Mouse (Mus musculus): ENCODE measurements at regions not wholly inside any gene's neighbourhood (a gene's known extent, or its start where the extent isn't known, plus 50 kb on each side); places are given as distances from the start of the nearest gene placed in this dataset.
A peak's percentile ranks its signal among the peaks of the same experiment; 100 is the strongest.

DNA sequence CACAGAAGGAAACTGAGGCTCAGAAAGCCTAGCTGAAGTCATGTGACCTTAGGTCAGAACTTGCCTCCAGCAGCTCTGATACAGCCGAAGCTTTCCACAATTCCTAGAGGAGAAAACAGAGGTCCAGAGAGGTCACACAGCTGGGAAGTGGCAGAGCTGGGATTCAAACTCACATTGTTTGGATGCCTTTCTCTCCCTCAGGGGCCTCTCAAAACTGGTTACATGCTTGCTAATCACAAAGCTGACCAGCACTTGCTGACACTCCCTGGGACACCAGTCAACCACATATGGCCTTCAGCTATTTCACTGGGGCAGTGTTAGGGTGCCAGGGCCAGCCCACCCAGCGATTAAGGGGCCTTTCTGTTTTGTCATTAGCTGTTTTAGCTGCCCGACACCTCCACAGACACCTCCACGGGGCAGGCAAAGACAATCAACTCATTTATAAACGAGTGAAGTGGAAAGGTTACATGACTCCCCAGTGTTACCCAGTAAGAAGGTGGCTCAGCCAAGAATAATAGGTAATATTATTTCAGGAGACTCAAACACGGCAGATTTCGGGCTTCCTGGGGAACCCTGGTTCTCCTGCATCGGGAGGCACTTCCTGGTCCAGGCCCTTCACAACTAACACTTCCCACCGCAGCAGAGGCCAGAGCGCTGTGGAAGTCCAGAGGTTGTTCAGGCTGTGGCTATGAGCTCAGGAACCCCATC, 71.4 kb downstream of the 2410131K14Rik start:
- no peak for ATAC-seq (ENCODE audit: extremely low read depth, insufficient number of reproducible peaks, low FRiP score, low TSS enrichment)
- Histone ChIP-seq H3K27ac (replicated peaks) (peak overlapping the region; percentile 48), H3K4me3 (no peak overlapping the region), H3K4me2 (no peak overlapping the region), H3K4me1 (peaks cover 20% of the 10 kb centered on the region), H3K27me3 (replicated peaks) (peaks cover 16% of the 10 kb centered on the region), H3K9ac (peak overlapping the region; percentile 28; the same call in 1 of the 2 replicates), H3K36me3 (no peaks in the 10 kb centered on the region), H3K9me3 (no peaks in the 10 kb centered on the region)
- 31% methylated on average over 10 of the region's 10 CpGs for WGBS

DNA sequence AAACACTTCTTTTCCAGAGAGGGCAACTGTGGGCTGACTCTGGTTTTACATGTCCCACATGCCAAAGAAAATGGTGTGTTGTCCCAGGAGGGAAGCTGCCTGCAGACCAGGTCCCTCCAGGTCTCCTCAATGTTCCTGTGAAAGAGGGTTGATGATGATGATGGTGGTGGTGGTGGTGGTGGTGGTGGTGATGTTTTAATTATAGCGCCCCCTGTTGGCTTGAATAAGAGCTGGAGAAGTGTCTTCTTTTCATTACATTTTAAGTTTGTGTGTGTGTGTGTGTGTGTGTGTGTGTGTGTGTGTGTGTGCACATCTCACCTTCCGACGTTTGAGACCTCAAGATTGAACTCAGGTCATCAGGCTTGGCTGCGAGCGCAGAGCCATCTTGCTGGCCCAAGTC, 73.0 kb downstream of the 2410131K14Rik start:
- no peaks in the 10 kb centered on the region for H3K36me3 ChIP-seq
- 0 out of 2 replicates have a peak overlapping the region, but pooled peaks have one; percentile 45 for H3K4me2 ChIP-seq
- no peaks in the 10 kb centered on the region for H3K9me3 ChIP-seq
- no peak overlapping the region for H3K4me3 ChIP-seq
- no peak for ATAC-seq (ENCODE audit: extremely low read depth, insufficient number of reproducible peaks, low FRiP score, low TSS enrichment)
- H3K9ac ChIP-seq, result no peak overlapping the region
- H3K27me3 ChIP-seq (replicated peaks), result peaks cover 16% of the 10 kb centered on the region
- H3K4me1 ChIP-seq, result peaks cover 30% of the 10 kb centered on the region
- 73% methylated on average over 5 of the region's 5 CpGs for WGBS
- no peak overlapping the region for H3K27ac ChIP-seq (replicated peaks)

DNA sequence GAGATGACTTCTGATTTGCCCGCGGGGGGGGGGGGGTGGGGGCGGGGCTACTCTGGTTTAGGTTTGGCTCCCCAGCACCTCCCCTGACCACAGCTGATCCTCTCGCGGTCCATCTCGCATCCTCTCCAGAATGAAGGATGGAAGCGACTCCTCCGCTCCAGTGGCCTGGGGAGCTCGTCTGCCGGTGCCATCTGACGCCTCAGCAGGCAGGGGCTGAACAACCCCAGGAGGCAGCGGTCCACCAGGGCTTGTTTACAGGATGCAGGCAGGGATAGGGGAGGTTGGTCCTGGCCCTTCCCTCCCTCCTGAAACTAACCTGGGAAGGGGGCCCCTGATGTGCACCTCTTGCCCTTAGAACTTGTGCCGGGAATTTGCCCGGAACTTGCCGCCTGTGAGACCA, 73.9 kb downstream of the 2410131K14Rik start:
- Histone ChIP-seq H3K27ac (replicated peaks) (no peak overlapping the region), H3K9me3 (no peaks in the 10 kb centered on the region), H3K4me1 (peaks cover 30% of the 10 kb centered on the region), H3K9ac (peak overlapping the region; percentile 48; the same call in 1 of the 2 replicates), H3K36me3 (no peaks in the 10 kb centered on the region), H3K4me2 (peak overlapping the region; percentile 45), H3K27me3 (replicated peaks) (peaks cover 16% of the 10 kb centered on the region), H3K4me3 (no peak overlapping the region)
- no peak for ATAC-seq (ENCODE audit: extremely low read depth, insufficient number of reproducible peaks, low FRiP score, low TSS enrichment)
- 12% methylated on average over 14 of the region's 15 CpGs for WGBS

DNA sequence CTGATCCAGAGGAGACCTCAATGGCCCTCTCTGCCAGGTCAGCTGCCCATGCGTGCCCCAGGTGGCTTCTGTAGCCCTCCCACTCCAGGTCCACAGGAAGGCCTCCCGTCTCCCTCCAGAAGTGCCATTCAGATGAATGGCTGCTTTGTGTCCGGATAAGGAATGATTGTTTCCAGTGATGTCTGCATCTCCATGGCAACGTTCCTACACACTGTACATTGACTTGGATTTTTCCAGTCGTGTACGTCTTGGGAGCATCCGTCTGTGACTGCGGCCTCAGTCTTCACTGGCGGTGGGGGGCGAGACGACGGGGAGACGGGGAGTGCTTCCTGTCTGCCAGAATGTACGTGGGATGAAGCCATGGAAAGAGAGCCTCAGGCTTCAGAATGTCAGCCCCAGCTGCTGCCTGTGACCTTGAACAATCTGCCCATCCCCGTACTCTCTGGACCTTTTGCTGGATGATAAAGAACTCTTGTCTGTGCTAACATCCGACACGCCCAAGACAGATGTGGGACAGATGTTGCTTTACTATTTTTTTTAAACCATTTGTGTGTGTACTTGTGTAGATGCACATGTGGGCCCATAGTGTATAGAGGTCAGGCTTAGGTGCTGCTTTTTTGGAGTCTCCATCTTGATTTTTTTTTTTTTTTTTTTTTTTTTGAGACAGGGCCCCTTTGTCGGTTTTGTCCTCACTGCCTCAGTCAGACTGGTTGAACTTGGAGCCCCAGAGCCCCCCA, 76.9 kb downstream of the 2410131K14Rik start:
- peak overlapping the region; percentile 61 for H3K27ac ChIP-seq (replicated peaks)
- 25% methylated on average over 18 of the region's 18 CpGs for WGBS

DNA sequence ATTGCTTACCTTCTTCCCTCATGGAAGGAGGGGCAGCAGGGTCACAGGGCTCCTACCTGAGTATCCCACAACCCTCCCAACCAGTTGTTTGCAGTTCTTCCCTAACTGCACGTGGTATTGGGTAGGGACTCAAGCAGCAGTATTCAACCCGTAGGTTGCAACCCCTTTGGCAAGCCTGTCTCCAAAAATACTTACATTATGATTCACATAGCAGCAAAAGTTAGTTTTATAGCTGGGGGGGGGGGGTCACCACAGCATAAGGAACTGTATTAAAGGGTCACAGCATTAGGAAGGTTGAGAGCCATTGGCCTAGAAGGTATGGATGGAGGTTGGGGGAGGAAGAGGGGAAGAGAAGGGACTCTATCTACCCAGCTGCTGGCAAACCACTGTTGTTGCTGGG, 78.1 kb downstream of the 2410131K14Rik start:
- Histone ChIP-seq H3K4me1 (peaks cover 28% of the 10 kb centered on the region), H3K9me3 (no peaks in the 10 kb centered on the region), H3K36me3 (no peaks in the 10 kb centered on the region), H3K27ac (replicated peaks) (no peak overlapping the region), H3K9ac (no peak overlapping the region), H3K27me3 (replicated peaks) (peaks cover 24% of the 10 kb centered on the region), H3K4me3 (no peak overlapping the region), H3K4me2 (no peak overlapping the region)
- no peak for ATAC-seq (ENCODE audit: extremely low read depth, insufficient number of reproducible peaks, low FRiP score, low TSS enrichment)
- WGBS, result 78% methylated on average over 2 of the region's 2 CpGs

More for the DNA sequence above, 76.9 kb downstream of the 2410131K14Rik start:
- Histone ChIP-seq H3K36me3 (no peaks in the 10 kb centered on the region), H3K4me2 (no peak overlapping the region), H3K4me1 (peaks cover 24% of the 10 kb centered on the region), H3K9me3 (no peaks in the 10 kb centered on the region), H3K9ac (no peak overlapping the region), H3K27me3 (replicated peaks) (peaks cover 24% of the 10 kb centered on the region), H3K4me3 (no peak overlapping the region)
- ATAC-seq (ENCODE audit: extremely low read depth, insufficient number of reproducible peaks, low FRiP score, low TSS enrichment), result no peak

DNA sequence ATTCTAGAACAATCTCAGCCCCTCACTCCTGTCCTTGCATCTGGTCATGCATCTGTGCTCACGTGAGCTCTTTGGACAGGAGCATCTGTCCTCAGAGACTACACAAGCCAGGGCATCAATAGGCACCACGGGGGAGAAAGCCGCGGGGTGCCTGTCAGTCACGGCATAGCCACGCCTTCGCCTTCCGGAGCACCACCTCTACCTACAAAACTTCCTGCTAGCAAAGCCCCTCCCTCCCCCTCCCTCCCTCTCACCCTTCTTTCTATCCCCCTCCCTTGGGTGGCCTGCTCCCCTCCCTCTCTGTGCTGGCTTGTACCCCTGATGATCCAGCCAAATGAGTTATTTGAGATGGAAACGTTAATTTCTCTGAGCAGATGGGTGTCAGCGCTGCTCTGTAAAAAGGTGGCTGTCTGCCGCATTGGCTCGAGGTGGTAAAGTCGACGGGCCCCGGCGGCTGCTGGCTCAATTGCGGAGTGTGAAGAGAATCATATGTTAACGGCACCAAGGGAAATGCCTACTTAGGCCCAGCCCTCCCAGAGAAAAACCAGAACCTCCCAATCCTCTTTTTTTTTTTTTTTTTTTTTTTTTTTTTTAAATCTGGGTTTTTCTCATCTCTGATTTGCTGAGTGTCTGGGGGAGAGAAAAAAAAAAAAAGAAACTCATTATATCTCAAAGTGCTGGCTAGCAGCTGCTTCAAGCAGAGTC, 82.0 kb downstream of the 2410131K14Rik start:
- Histone ChIP-seq H3K4me3 (peak overlapping the region; percentile 43), H3K9me3 (no peaks in the 10 kb centered on the region), H3K9ac (peak overlapping the region; percentile 42), H3K4me1 (peaks cover 27% of the 10 kb centered on the region), H3K4me2 (peak overlapping the region; percentile 71), H3K36me3 (no peaks in the 10 kb centered on the region), H3K27ac (replicated peaks) (no peak overlapping the region), H3K27me3 (replicated peaks) (peaks cover 40% of the 10 kb centered on the region)
- WGBS, result under 1% methylated on average over 18 of the region's 18 CpGs
- no peak for ATAC-seq (ENCODE audit: extremely low read depth, insufficient number of reproducible peaks, low FRiP score, low TSS enrichment)

DNA sequence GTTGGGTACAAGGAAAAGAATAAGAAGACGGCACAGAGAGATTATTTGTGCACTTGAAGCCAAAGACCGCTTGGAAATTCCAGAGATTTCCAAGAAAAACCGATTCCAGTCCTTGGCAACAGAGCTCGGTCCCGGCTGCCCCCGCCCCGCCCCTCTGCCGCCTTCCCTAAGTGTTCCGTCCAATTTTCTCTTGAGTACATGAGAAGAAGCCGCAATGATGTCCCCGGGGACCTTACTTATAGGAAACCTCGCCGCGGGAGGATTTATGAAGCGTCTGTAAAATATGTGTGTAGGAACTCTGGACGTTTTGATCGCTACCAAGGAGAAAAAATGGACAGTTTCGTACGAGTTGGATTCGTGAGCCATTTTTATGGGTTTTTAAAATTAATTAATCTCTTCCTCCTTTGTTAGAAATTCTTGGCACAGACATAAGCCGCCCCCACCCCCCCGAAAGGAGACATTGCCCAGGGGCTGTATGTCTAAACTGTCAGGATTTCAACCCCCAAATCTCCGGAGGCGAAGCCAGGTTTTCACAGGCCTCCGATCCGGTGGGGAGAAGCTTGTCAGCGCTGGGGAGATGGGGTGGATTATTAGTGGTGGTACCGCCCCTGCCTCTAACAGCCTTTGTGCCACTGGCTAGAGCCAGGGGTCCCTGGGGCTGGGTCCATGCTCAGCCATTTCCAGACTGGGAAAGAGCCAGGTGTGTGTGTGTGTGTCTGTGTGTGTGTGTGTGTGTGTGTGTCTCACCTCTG, 83.1 kb downstream of the 2410131K14Rik start:
- H3K27ac ChIP-seq (replicated peaks), result no peak overlapping the region
- peaks cover 29% of the 10 kb centered on the region for H3K4me1 ChIP-seq
- WGBS, result 10% methylated on average over 28 of the region's 28 CpGs
- no peaks in the 10 kb centered on the region for H3K36me3 ChIP-seq
- H3K9ac ChIP-seq, result peak overlapping the region; percentile 33
- H3K9me3 ChIP-seq, result no peaks in the 10 kb centered on the region
- H3K4me3 ChIP-seq, result peak overlapping the region; percentile 43
- H3K4me2 ChIP-seq, result peak overlapping the region; percentile 71
- ATAC-seq (ENCODE audit: extremely low read depth, insufficient number of reproducible peaks, low FRiP score, low TSS enrichment), result no peak
- peaks cover 40% of the 10 kb centered on the region for H3K27me3 ChIP-seq (replicated peaks)

DNA sequence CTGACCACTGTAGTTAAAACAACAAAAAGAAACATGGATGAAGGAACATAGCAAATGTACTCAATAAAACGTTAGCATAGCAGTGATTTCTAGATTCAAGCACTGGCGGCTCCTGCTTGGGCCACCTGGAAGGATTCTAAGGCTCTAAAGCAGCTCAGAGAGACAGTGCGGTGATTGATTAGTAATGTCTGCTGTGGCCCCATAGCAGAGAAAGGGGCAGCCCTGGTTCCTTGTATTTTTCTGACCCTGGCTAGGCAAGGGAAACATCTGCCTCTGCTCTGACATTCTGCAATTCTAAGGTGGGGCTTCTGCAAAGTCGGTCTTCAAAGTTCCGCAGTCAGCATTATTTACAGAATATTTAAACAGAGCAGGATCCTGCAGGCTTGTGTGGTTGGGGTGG, 84.1 kb downstream of the 2410131K14Rik start:
- WGBS, result 76% methylated on average over 5 of the region's 5 CpGs
- Histone ChIP-seq H3K27me3 (replicated peaks) (peaks cover 40% of the 10 kb centered on the region), H3K4me3 (no peak overlapping the region), H3K9ac (no peak overlapping the region), H3K36me3 (no peaks in the 10 kb centered on the region), H3K9me3 (no peaks in the 10 kb centered on the region), H3K4me2 (no peak overlapping the region), H3K4me1 (peaks cover 29% of the 10 kb centered on the region), H3K27ac (replicated peaks) (no peak overlapping the region)
- ATAC-seq (ENCODE audit: extremely low read depth, insufficient number of reproducible peaks, low FRiP score, low TSS enrichment), result no peak

DNA sequence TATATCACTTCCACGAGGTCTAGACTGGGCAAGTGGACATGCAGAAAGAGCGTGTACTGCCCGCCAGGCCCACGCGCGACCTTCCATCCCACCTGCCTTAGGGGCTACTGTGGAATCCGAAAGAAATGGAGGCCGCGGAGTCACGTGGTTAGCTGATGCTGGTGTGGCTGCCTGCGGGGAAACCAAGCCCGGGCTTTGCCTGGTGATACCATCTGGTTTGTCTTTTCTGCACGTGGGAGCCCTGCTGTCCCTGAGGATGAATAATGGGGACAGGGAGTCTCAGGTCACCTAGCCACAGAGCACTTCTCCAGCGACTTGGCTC, 86.2 kb downstream of the 2410131K14Rik start:
- peaks cover 29% of the 10 kb centered on the region for H3K4me1 ChIP-seq
- H3K9me3 ChIP-seq, result no peaks in the 10 kb centered on the region
- H3K27me3 ChIP-seq (replicated peaks), result peaks cover 36% of the 10 kb centered on the region
- ATAC-seq (ENCODE audit: extremely low read depth, insufficient number of reproducible peaks, low FRiP score, low TSS enrichment), result no peak
- peak overlapping the region; percentile 59 for H3K4me3 ChIP-seq
- no peaks in the 10 kb centered on the region for H3K36me3 ChIP-seq
- 17% methylated on average over 14 of the region's 14 CpGs for WGBS
- peak overlapping the region; percentile 95 for H3K4me2 ChIP-seq
- H3K9ac ChIP-seq, result peak overlapping the region; percentile 60
- H3K27ac ChIP-seq (replicated peaks), result no peak overlapping the region

DNA sequence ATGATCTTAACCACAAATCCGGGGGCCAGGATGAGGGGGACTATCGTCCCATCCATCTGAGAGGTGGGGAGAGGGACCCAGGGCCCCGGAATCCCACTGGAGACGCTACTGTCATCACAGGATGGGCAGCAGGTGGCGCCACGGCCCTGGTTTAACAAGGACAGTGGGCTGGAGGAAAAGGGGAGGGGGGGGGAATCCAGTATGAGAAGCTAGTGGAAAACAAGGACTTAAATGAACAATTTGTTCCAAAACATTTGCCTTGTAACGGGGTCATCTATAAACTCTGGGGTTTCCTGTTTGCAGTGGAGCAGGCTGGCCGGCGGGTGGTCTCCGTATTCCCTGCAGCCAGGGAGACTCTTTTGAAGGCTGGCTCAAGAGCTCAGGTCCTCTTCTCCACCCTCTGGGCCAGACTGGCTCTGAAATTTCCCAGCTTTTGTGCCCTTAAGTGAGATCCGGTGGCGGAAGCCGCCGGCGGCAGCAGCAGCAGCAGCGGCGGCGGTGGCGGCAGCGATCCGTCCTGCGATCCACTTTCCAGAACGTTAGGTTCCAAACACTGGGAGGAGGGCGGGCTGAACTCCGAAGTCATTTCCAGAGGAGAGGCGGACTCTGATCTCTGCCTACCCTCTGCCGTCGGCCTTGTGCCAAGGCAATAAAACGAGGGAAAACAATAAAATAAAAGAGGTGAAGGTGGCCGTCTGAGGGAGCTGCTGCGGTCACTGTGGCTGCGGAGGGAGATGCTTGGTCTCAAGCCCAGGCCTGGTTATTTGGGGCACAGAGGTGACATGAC, 86.8 kb downstream of the 2410131K14Rik start:
- H3K36me3 ChIP-seq, result no peaks in the 10 kb centered on the region
- H3K27ac ChIP-seq (replicated peaks), result peak overlapping the region; percentile 82
- 2% methylated on average over 32 of the region's 32 CpGs for WGBS
- H3K9me3 ChIP-seq, result no peaks in the 10 kb centered on the region
- peaks cover 27% of the 10 kb centered on the region for H3K4me1 ChIP-seq
- peak overlapping the region; percentile 85 for H3K9ac ChIP-seq
- H3K4me2 ChIP-seq, result peak overlapping the region; percentile 95
- peak overlapping the region; percentile 59 for H3K4me3 ChIP-seq
- peaks cover 32% of the 10 kb centered on the region for H3K27me3 ChIP-seq (replicated peaks)
- ATAC-seq (ENCODE audit: extremely low read depth, insufficient number of reproducible peaks, low FRiP score, low TSS enrichment), result no peak

Data from heart, embryonic 13.5 days (tissue).